In the genomic region with DNA sequence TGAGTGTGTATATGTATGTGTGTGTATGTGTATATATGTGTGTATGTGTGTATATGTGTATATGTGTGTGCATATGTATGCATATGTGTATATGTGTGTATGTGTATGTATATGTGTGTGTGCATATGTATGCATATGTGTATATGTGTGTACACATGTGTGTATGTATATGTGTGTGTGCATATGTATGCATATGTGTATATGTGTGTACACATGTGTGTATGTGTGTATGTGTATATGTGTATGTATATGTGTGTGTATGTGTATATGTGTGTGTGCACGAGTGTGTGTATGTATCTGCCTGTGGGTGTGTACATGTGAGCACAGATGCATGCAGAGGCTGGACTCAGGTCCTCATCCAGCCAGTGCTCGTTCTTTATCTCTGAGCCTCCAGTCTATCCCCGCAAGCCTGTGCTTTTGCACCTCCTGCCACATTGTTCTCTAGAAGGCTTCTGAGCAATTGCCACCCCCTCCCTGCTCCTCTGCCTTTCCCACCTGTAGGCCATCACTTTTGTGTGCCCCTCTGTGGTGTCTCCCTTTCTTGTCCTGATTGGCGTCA, we compare ENCODE assay signal across 21 mouse cellular contexts.
"Had no signal": no experiment of that assay in that cellular context is flagged by ENCODE, and none has a peak within 500 bp of the region (broad histone marks: within the 10 kb centered on the region; RNA-seq: fewer than 3 reads in every experiment).

No protein-coding gene starts in this region.

- H3K4me1 ChIP-seq: neural tube, embryonic 12.5 days; neural tube, embryonic 15.5 days had no signal

- H3K27ac ChIP-seq: kidney, embryonic 15.5 days; limb, embryonic 12.5 days; limb, embryonic 15.5 days; neural tube, embryonic 12.5 days; neural tube, embryonic 15.5 days had no signal

- H3K4me3 ChIP-seq: intestine, embryonic 15.5 days; kidney, embryonic 15.5 days; limb, embryonic 12.5 days; limb, embryonic 15.5 days; neural tube, embryonic 12.5 days; neural tube, embryonic 15.5 days had no signal

- H3K27me3 ChIP-seq: intestine, embryonic 15.5 days; limb, embryonic 15.5 days; neural tube, embryonic 12.5 days; neural tube, embryonic 15.5 days had no signal

- H3K9ac ChIP-seq: intestine, embryonic 15.5 days; kidney, embryonic 15.5 days; limb, embryonic 12.5 days; limb, embryonic 15.5 days; neural tube, embryonic 12.5 days; neural tube, embryonic 15.5 days had no signal

- H3K36me3 ChIP-seq: intestine, embryonic 15.5 days; kidney, embryonic 15.5 days; limb, embryonic 12.5 days; limb, embryonic 15.5 days; neural tube, embryonic 12.5 days; neural tube, embryonic 15.5 days had no signal

- DNase-seq: kidney, adult 11 months; kidney, adult 8-10 months; kidney, postnatal 10 days; kidney, postnatal 36 days; left cerebral cortex, postnatal 4 days; lung, adult 2 months; lung, postnatal 14 days; lung, postnatal 4 days; midbrain, embryonic 14.5 days; right cerebral cortex, adult 18-20 months; right cerebral cortex, postnatal 14 days; right cerebral cortex, postnatal 4 days; thymus, adult 18-20 months; thymus, postnatal 36 days had no signal

- H3K9me3 ChIP-seq: intestine, embryonic 15.5 days; kidney, embryonic 15.5 days; limb, embryonic 12.5 days; limb, embryonic 15.5 days; neural tube, embryonic 12.5 days; neural tube, embryonic 15.5 days had no signal

- H3K4me2 ChIP-seq: intestine, embryonic 15.5 days; kidney, embryonic 15.5 days; limb, embryonic 12.5 days; limb, embryonic 15.5 days; midbrain, embryonic 11.5 days; neural tube, embryonic 12.5 days; neural tube, embryonic 15.5 days had no signal
